ENCODE assay signal across 8 mouse cellular contexts in genomic region chr13:98264111-98264510, GRCm38 (mm10). TPM values are rescaled to one million over a fixed set of nuclear protein-coding genes. Genes with fewer than 3 reads are reported as not detected.
DNase-seq lines count a peak whose midpoint lies in the region; ATAC-seq and TF ChIP-seq lines count a peak whose summit lies in the region.

No protein-coding gene starts in this region.

- no peak for DNase-seq in kidney, adult 2 months
- DNase-seq in kidney, postnatal 4 days = no peak
- DNase-seq in hindbrain, embryonic 14.5 days (ENCODE audit: low spot score) = no peak
- no peak for DNase-seq in left cerebral cortex, postnatal 36 days (ENCODE audit: low spot score in 2 of 2)
- no peak for DNase-seq in layer of hippocampus, adult 9-11 months
- no peak for DNase-seq in gastrocnemius, adult 8-10 months (ENCODE audit: low spot score in 2 of 2)

- peak overlapping the region; percentile 95 for H3K9ac ChIP-seq in hindbrain, embryonic 14.5 days
- peak overlapping the region; percentile 87 for H3K9ac ChIP-seq in midbrain, embryonic 15.5 days

- no peak for TF ChIP-seq POLR2A in kidney, adult 2 months (IDR thresholded peaks at IDR 0.05; ENCODE audit: low read depth, low read length)
- TF ChIP-seq POLR2A in bone marrow macrophage, adult 2 months (IDR thresholded peaks at IDR 0.05; ENCODE audit: borderline replicate concordance, low read depth, low read length) = no peak

- ATAC-seq in hindbrain, embryonic 14.5 days (ENCODE audit: low FRiP score) = no peak
- no peak for ATAC-seq in midbrain, embryonic 15.5 days (replicated peaks)

- H3K9me3 ChIP-seq in hindbrain, embryonic 14.5 days (ENCODE audit: control insufficient read depth, low read length) = no peaks in the 10 kb centered on the region
- H3K9me3 ChIP-seq in midbrain, embryonic 15.5 days = no peaks in the 10 kb centered on the region

- 0 out of 2 replicates have a peak overlapping the region, but pooled peaks have one; percentile 7 for H3K4me3 ChIP-seq in kidney, adult 2 months (ENCODE audit: insufficient read depth, low read depth, low read length)
- peak overlapping the region; percentile 90 for H3K4me3 ChIP-seq in bone marrow macrophage, adult 2 months (ENCODE audit: insufficient read depth, low read length)
- peak overlapping the region; percentile 95 for H3K4me3 ChIP-seq in hindbrain, embryonic 14.5 days (replicated peaks; ENCODE audit: low read length)
- H3K4me3 ChIP-seq in midbrain, embryonic 15.5 days = peak overlapping the region; percentile 88

- H3K27ac ChIP-seq in kidney, adult 2 months (ENCODE audit: insufficient read depth, low read depth, low read length) = no peak overlapping the region
- H3K27ac ChIP-seq in bone marrow macrophage, adult 2 months (ENCODE audit: insufficient read depth, low read depth, low read length) = no peak overlapping the region
- peak overlapping the region; percentile 96; the same call in 1 of the 2 replicates for H3K27ac ChIP-seq in hindbrain, embryonic 14.5 days
- H3K27ac ChIP-seq in midbrain, embryonic 15.5 days = no peak overlapping the region

- WGBS in kidney, adult 2 months = 29% methylated on average over 5 of the region's 5 CpGs
- WGBS in hindbrain, embryonic 14.5 days = 20% methylated on average over 5 of the region's 5 CpGs
- WGBS in midbrain, embryonic 15.5 days = 29% methylated on average over 5 of the region's 5 CpGs

- H3K4me1 ChIP-seq in kidney, adult 2 months (ENCODE audit: control insufficient read depth, insufficient read depth, low read length) = peaks cover 5% of the 10 kb centered on the region; the same call in 1 of the 2 replicates
- H3K4me1 ChIP-seq in bone marrow macrophage, adult 2 months (ENCODE audit: control insufficient read depth, insufficient read depth, low read length) = peaks cover 5% of the 10 kb centered on the region; the same call in 1 of the 2 replicates
- H3K4me1 ChIP-seq in hindbrain, embryonic 14.5 days (replicated peaks; ENCODE audit: control insufficient read depth, insufficient read depth, low read length) = peaks cover 20% of the 10 kb centered on the region
- peaks cover 23% of the 10 kb centered on the region for H3K4me1 ChIP-seq in midbrain, embryonic 15.5 days

- intact Hi-C loops in left cerebral cortex, postnatal 36 days (cut with DNase I) = loop anchor here (5.0 kb wide), 1 partner anchor 53 kb away; the partner anchor contains the start of gene Btf3

- peaks cover 4% of the 10 kb centered on the region; the same call in 1 of the 2 replicates for H3K36me3 ChIP-seq in kidney, adult 2 months (ENCODE audit: control insufficient read depth, insufficient read depth, low read length)
- H3K36me3 ChIP-seq in hindbrain, embryonic 14.5 days (replicated peaks; ENCODE audit: control insufficient read depth, insufficient read depth) = peaks cover 37% of the 10 kb centered on the region
- peaks cover 13% of the 10 kb centered on the region; the same call in 1 of the 2 replicates for H3K36me3 ChIP-seq in midbrain, embryonic 15.5 days (replicated peaks)

- peak overlapping the region; percentile 56 for H3K4me2 ChIP-seq in hindbrain, embryonic 14.5 days (replicated peaks)
- peak overlapping the region; percentile 64 for H3K4me2 ChIP-seq in midbrain, embryonic 15.5 days

- TF ChIP-seq CTCF in kidney, adult 2 months (conservative IDR thresholded peaks at IDR 0.05; ENCODE audit: insufficient read depth, insufficient read length, low read depth, low read length) = no peak
- no peak for TF ChIP-seq CTCF in bone marrow macrophage, adult 2 months (IDR thresholded peaks at IDR 0.05; ENCODE audit: low read depth, low read length)

- H3K27me3 ChIP-seq in kidney, adult 2 months (replicated peaks; ENCODE audit: control insufficient read depth, insufficient read depth, low read length) = no peaks in the 10 kb centered on the region
- no peaks in the 10 kb centered on the region for H3K27me3 ChIP-seq in hindbrain, embryonic 14.5 days (ENCODE audit: control insufficient read depth, insufficient read depth, low read length)
- no peaks in the 10 kb centered on the region for H3K27me3 ChIP-seq in midbrain, embryonic 15.5 days (replicated peaks)

RNA-seq across cellular contexts. Expression of gene Ankra2, which starts 1.2 kb away (rescaled TPM):
- polyA plus RNA-seq in kidney, adult 2 months (2012; rRNA removed) = 9.9 and 11.1 TPM in 2 replicates
- 26.5 and 28.3 TPM in 2 replicates for polyA plus RNA-seq in bone marrow macrophage, adult 2 months (2012; ENCODE audit: insufficient read depth, insufficient read length, missing spikeins)
- polyA plus RNA-seq in hindbrain, embryonic 14.5 days (2014; fragmentation: Nextera tagmentation; extraction: Ambion mirVana) = 93.4 and 94.2 TPM in 2 replicates
- 73.8 and 79.0 TPM in 2 replicates for polyA plus RNA-seq in midbrain, embryonic 15.5 days (2015; fragmentation: Nextera tagmentation; extraction: Ambion mirVana)
- total RNA-seq in left cerebral cortex, postnatal 36 days (2021) = 10 to 100 TPM; 48.3 to 53.0 TPM
- 10 to 100 TPM; 13.5 to 18.7 (median 16.3) TPM for total RNA-seq in gastrocnemius, adult 8-10 months (2022)

RNA-seq across cellular contexts. Expression of gene Utp15, which starts 1.3 kb away (rescaled TPM):
- 5.3 and 6.9 TPM in 2 replicates for polyA plus RNA-seq in kidney, adult 2 months (2012; rRNA removed)
- 10.0 and 14.6 TPM in 2 replicates for polyA plus RNA-seq in bone marrow macrophage, adult 2 months (2012; ENCODE audit: insufficient read depth, insufficient read length, missing spikeins)
- polyA plus RNA-seq in hindbrain, embryonic 14.5 days (2014; fragmentation: Nextera tagmentation; extraction: Ambion mirVana) = 26.9 and 30.3 TPM in 2 replicates
- 32.3 and 34.1 TPM in 2 replicates for polyA plus RNA-seq in midbrain, embryonic 15.5 days (2015; fragmentation: Nextera tagmentation; extraction: Ambion mirVana)
- total RNA-seq in left cerebral cortex, postnatal 36 days (2021) = 10 to 100 TPM; 19.5 to 21.2 TPM
- total RNA-seq in gastrocnemius, adult 8-10 months (2022) = 1 to 10 TPM; 3.0 to 4.7 (median 3.8) TPM

RNA-seq across cellular contexts. Expression of gene Gm21976, which starts 15.6 kb away (rescaled TPM):
- not detected in 2 replicates for polyA plus RNA-seq in kidney, adult 2 months (2012; rRNA removed)
- polyA plus RNA-seq in bone marrow macrophage, adult 2 months (2012; ENCODE audit: insufficient read depth, insufficient read length, missing spikeins) = not detected in 2 replicates
- not detected in 2 replicates for polyA plus RNA-seq in hindbrain, embryonic 14.5 days (2014; fragmentation: Nextera tagmentation; extraction: Ambion mirVana)
- not detected in 2 replicates for polyA plus RNA-seq in midbrain, embryonic 15.5 days (2015; fragmentation: Nextera tagmentation; extraction: Ambion mirVana)
- total RNA-seq in left cerebral cortex, postnatal 36 days (2021) = not detected
- not detected for total RNA-seq in gastrocnemius, adult 8-10 months (2022)

RNA-seq across cellular contexts. Expression of gene Btf3, which starts 52.7 kb away (rescaled TPM):
- polyA plus RNA-seq in kidney, adult 2 months (2012; rRNA removed) = 153 and 173 TPM in 2 replicates
- 440 and 511 TPM in 2 replicates for polyA plus RNA-seq in bone marrow macrophage, adult 2 months (2012; ENCODE audit: insufficient read depth, insufficient read length, missing spikeins)
- polyA plus RNA-seq in hindbrain, embryonic 14.5 days (2014; fragmentation: Nextera tagmentation; extraction: Ambion mirVana) = 498 and 539 TPM in 2 replicates
- 426 and 445 TPM in 2 replicates for polyA plus RNA-seq in midbrain, embryonic 15.5 days (2015; fragmentation: Nextera tagmentation; extraction: Ambion mirVana)
- 100 to 1,000 TPM; 170 to 181 TPM for total RNA-seq in left cerebral cortex, postnatal 36 days (2021)
- 100 to 1,000 TPM; 208 to 239 (median 210) TPM for total RNA-seq in gastrocnemius, adult 8-10 months (2022)

RNA-seq across cellular contexts. Expression of gene Arhgef28, which starts 57.9 kb away (rescaled TPM):
- 39.3 and 48.1 TPM in 2 replicates for polyA plus RNA-seq in kidney, adult 2 months (2012; rRNA removed)
- not detected in 2 replicates for polyA plus RNA-seq in bone marrow macrophage, adult 2 months (2012; ENCODE audit: insufficient read depth, insufficient read length, missing spikeins)
- 26.1 and 28.5 TPM in 2 replicates for polyA plus RNA-seq in hindbrain, embryonic 14.5 days (2014; fragmentation: Nextera tagmentation; extraction: Ambion mirVana)
- polyA plus RNA-seq in midbrain, embryonic 15.5 days (2015; fragmentation: Nextera tagmentation; extraction: Ambion mirVana) = 27.0 and 27.5 TPM in 2 replicates
- total RNA-seq in left cerebral cortex, postnatal 36 days (2021) = 10 to 100 TPM; 33.0 to 40.7 TPM
- total RNA-seq in gastrocnemius, adult 8-10 months (2022) = 1 to 10 TPM; 2.1 to 2.9 (median 2.7) TPM

Comparison
In these comparisons a context has a peak if more than half of its experiments do, and no peak if none do; other contexts are left out.
1. H3K4me3 ChIP-seq: peak in every context shown above with its lines; median percentile 95 in hindbrain, embryonic 14.5 days; 90 in bone marrow macrophage, adult 2 months; 88 in midbrain, embryonic 15.5 days; 7 in kidney, adult 2 months.